Mouse (Mus musculus) ES-E14 (cell line): Measurements from ENCODE around the gene Fbxo42. TPM values are rescaled to one million over a fixed set of nuclear protein-coding genes. Genes with fewer than 3 reads are reported as not detected.

Experiments used
- DNase-seq: peaks from one replicate; pipeline ENCODE4 v3.0.0-alpha.2; 2013; ENCODE audit warnings: low read depth, low spot score
- H3K27ac ChIP-seq: 2 replicates; pipeline ENCODE4 v1.5.1; 2012; ENCODE audit warnings: low read depth, mild to moderate bottlenecking, low read length, moderate library complexity, mixed read lengths; ENCODE audit not compliant: poor library complexity, insufficient read depth, severe bottlenecking
- H3K36me3 ChIP-seq: 2 replicates; pipeline ENCODE4 v1.6.1; 2012; ENCODE audit warnings: mild to moderate bottlenecking, low read length, moderate library complexity, mixed read lengths; ENCODE audit not compliant: control insufficient read depth, poor library complexity, insufficient read depth, severe bottlenecking
- H3K4me1 ChIP-seq, 2 experiments: fragments of 150-350 bp in 1 of 2; sonication (generic) in 1 of 2; 2 replicates each; pipeline ENCODE4 v1.6.1; 2012; ENCODE audit warnings: low read length in 2 of 2, mild to moderate bottlenecking in 1 of 2, mixed read lengths in 1 of 2; ENCODE audit not compliant: control insufficient read depth in 2 of 2, insufficient read depth in 2 of 2, poor library complexity in 1 of 2
- H3K4me3 ChIP-seq, 2 experiments: fragments of 150-350 bp in 1 of 2; sonication (generic) in 1 of 2; 2 replicates each; pipeline ENCODE4 v1.5.1; 2012; ENCODE audit warnings: low read length in 2 of 2, low read depth in 1 of 2, mild to moderate bottlenecking in 1 of 2, mixed read lengths in 1 of 2; ENCODE audit not compliant: insufficient read depth in 1 of 2, poor library complexity in 1 of 2, severe bottlenecking in 1 of 2
- H3K9ac ChIP-seq: 2 replicates; pipeline ENCODE4 v1.6.1; 2012; ENCODE audit warnings: low read depth, mild to moderate bottlenecking, low read length, mixed read lengths; ENCODE audit not compliant: poor library complexity, insufficient read depth, severe bottlenecking
- H3K9me3 ChIP-seq: fragments of 150-350 bp; sonication (generic); 2 replicates; pipeline ENCODE4 v1.6.1; 2012; ENCODE audit warnings: low read depth, mild to moderate bottlenecking, low read length; ENCODE audit not compliant: control insufficient read depth, insufficient read depth
- CHD2 ChIP-seq: IDR thresholded peaks from 2 replicates; pipeline ENCODE4 v1.6.1; 2014; ENCODE audit warnings: mild to moderate bottlenecking, low read depth, low read length, inconsistent platforms
- HCFC1 ChIP-seq: IDR thresholded peaks from 2 replicates; pipeline ENCODE4 v1.6.1; 2012; ENCODE audit warnings: low read length, inconsistent platforms, borderline replicate concordance; ENCODE audit not compliant: insufficient read depth
- MAFK ChIP-seq: IDR thresholded peaks from 2 replicates; pipeline ENCODE4 v1.6.1; 2014; ENCODE audit warnings: mild to moderate bottlenecking, low read depth, low read length, inconsistent platforms; ENCODE audit not compliant: insufficient read depth
- ZC3H11A ChIP-seq: IDR thresholded peaks from 2 replicates; pipeline ENCODE4 v1.6.1; 2012; ENCODE audit warnings: low read depth, mild to moderate bottlenecking, inconsistent platforms, low read length, borderline replicate concordance
- ZNF384 ChIP-seq: IDR thresholded peaks from 2 replicates; pipeline ENCODE4 v1.6.1; 2012; ENCODE audit warnings: low read depth, low read length, inconsistent platforms
- in situ Hi-C, 2 experiments: fragments of 600-800 bp; cut with MboI; formaldehyde crosslinking; loops; one replicate each; pipeline ENCODE4 v1.15.1; 2025; ENCODE audit warnings: low sequenced_read_pairs in 2 of 2, inconsistent platforms in 1 of 2; ENCODE audit not compliant: unreplicated experiment in 2 of 2
- total RNA-seq: library from RNA; depleted of rRNA; stranded (reverse); fragments of 300-350 nt; gene quantifications from 2 replicates; pipeline ENCODE4 v1.2.3, GENCODE M21; 2012

Gene Fbxo42
- total RNA-seq, 1 experiment = 14.0 TPM

- peak overlapping the region; percentile 87 to 98 for H3K4me3 ChIP-seq
- H3K9ac ChIP-seq = no peak overlapping the region; the same call in 1 of the 2 replicates
- no peak overlapping the region for H3K27ac ChIP-seq
- H3K36me3 ChIP-seq = no peaks in the 10 kb centered on the region; the same call in 1 of the 2 replicates
- in situ Hi-C loops = no loop called here
- no peaks in the 10 kb centered on the region for H3K9me3 ChIP-seq
- H3K4me1 ChIP-seq = peaks cover 7 to 10% of the 10 kb centered on the region in 2 experiments
- TF ChIP-seq ZC3H11A (no peak), MAFK (no peak), HCFC1 (no peak), CHD2 (no peak), ZNF384 (no peak)
- no peak for DNase-seq
These were observed 1.4 kb downstream of the Fbxo42 start for GRCm38 (mm10) chr4:141149116-141149515.

- no peaks in the 10 kb centered on the region for H3K9me3 ChIP-seq
- DNase-seq = no peak
- no peak overlapping the region for H3K9ac ChIP-seq
- H3K4me1 ChIP-seq = peaks cover 8 to 30% of the 10 kb centered on the region in 2 experiments; a peak in 3 of 4 replicates
- in situ Hi-C loops = no loop called here
- H3K27ac ChIP-seq = no peak overlapping the region; the same call in 1 of the 2 replicates
- no peak for TF ChIP-seq MAFK
- TF ChIP-seq CHD2 = no peak
- no peak for TF ChIP-seq HCFC1
- TF ChIP-seq ZNF384 = no peak
- TF ChIP-seq ZC3H11A = no peak
- peaks cover 2% of the 10 kb centered on the region; the same call in 1 of the 2 replicates for H3K36me3 ChIP-seq
- no peak overlapping the region for H3K4me3 ChIP-seq
These were observed 9.8 kb downstream of the Fbxo42 start for GRCm38 (mm10) chr4:141157485-141157884.

- 0 out of 2 replicates have a peak overlapping the region, but pooled peaks have one; percentile 56 for H3K27ac ChIP-seq
- TF ChIP-seq HCFC1 (no peak), CHD2 (no peak), ZNF384 (no peak), ZC3H11A (no peak), MAFK (no peak)
- DNase-seq = no peak
- H3K36me3 ChIP-seq = peaks cover 2% of the 10 kb centered on the region; the same call in 1 of the 2 replicates
- no peak overlapping the region for H3K4me3 ChIP-seq
- in situ Hi-C loops = no loop called here
- H3K4me1 ChIP-seq = peaks cover 11 to 31% of the 10 kb centered on the region in 2 experiments
- H3K9me3 ChIP-seq = no peaks in the 10 kb centered on the region
- no peak overlapping the region for H3K9ac ChIP-seq
These were observed 10.9 kb downstream of the Fbxo42 start for GRCm38 (mm10) chr4:141158609-141159008.

GRCm38 (mm10) chr4:141159093-141159492 lies 11.4 kb downstream of the Fbxo42 start:
- no peak for DNase-seq
- in situ Hi-C loops = no loop called here
- Histone ChIP-seq H3K9ac (no peak overlapping the region), H3K4me3 (no peak overlapping the region), H3K4me1 (peaks cover 15 to 34% of the 10 kb centered on the region in 2 experiments), H3K36me3 (peaks cover 2% of the 10 kb centered on the region; the same call in 1 of the 2 replicates), H3K27ac (0 out of 2 replicates have a peak overlapping the region, but pooled peaks have one; percentile 56), H3K9me3 (no peaks in the 10 kb centered on the region)
- TF ChIP-seq HCFC1 = no peak
- TF ChIP-seq CHD2 = no peak
- TF ChIP-seq MAFK = no peak
- no peak for TF ChIP-seq ZC3H11A
- TF ChIP-seq ZNF384 = no peak

- H3K4me3 ChIP-seq = no peak overlapping the region
- TF ChIP-seq CHD2 = no peak
- TF ChIP-seq ZC3H11A = no peak
- TF ChIP-seq MAFK = no peak
- no peak for TF ChIP-seq ZNF384
- TF ChIP-seq HCFC1 = no peak
- peaks cover 15 to 34% of the 10 kb centered on the region in 2 experiments for H3K4me1 ChIP-seq
- H3K9me3 ChIP-seq = no peaks in the 10 kb centered on the region
- no peak for DNase-seq
- peaks cover 2% of the 10 kb centered on the region; the same call in 1 of the 2 replicates for H3K36me3 ChIP-seq
- 0 out of 2 replicates have a peak overlapping the region, but pooled peaks have one; percentile 38 for H3K27ac ChIP-seq
- in situ Hi-C loops = no loop called here
- no peak overlapping the region for H3K9ac ChIP-seq
These were observed 12.0 kb downstream of the Fbxo42 start for GRCm38 (mm10) chr4:141159666-141160065.
